10 mouse cellular contexts compared by ENCODE assay signal in genomic region chr3:95312623-95313022, GRCm38 (mm10). TPM values are rescaled to one million over a fixed set of nuclear protein-coding genes. Genes with fewer than 3 reads are reported as not detected.
DNase-seq lines count a peak whose midpoint lies in the region; ATAC-seq lines count a peak whose summit lies in the region.
"Had no signal": no experiment of that assay in that cellular context is flagged by ENCODE, and none has a peak within 500 bp of the region (broad histone marks: within the 10 kb centered on the region; RNA-seq: fewer than 3 reads in every experiment).

No protein-coding gene starts in this region.

- no peaks in the 10 kb centered on the region for H3K9me3 ChIP-seq in limb, embryonic 13.5 days
- H3K9me3 ChIP-seq in limb, embryonic 10.5 days (replicated peaks), result no peaks in the 10 kb centered on the region

- H3K4me1 ChIP-seq in limb, embryonic 13.5 days, result peaks cover 18% of the 10 kb centered on the region
- peaks cover 22% of the 10 kb centered on the region for H3K4me1 ChIP-seq in limb, embryonic 10.5 days

- 0 out of 2 replicates have a peak overlapping the region, but pooled peaks have one; percentile 1 for H3K9ac ChIP-seq in limb, embryonic 13.5 days

- H3K27ac ChIP-seq in limb, embryonic 13.5 days, result no peak overlapping the region
- H3K27ac ChIP-seq in limb, embryonic 10.5 days, result no peak overlapping the region

- no peaks in the 10 kb centered on the region for H3K27me3 ChIP-seq in limb, embryonic 13.5 days
- no peaks in the 10 kb centered on the region for H3K27me3 ChIP-seq in limb, embryonic 10.5 days (ENCODE audit: low read depth, poor library complexity, severe bottlenecking)

- WGBS in limb, embryonic 13.5 days, result 79% methylated on average over 6 of the region's 6 CpGs
- WGBS in limb, embryonic 10.5 days, result 80% methylated on average over 6 of the region's 6 CpGs

- no peak for ATAC-seq in limb, embryonic 13.5 days (ENCODE audit: low FRiP score, low read depth)
- ATAC-seq in neutrophil, adult 5-6 weeks (ENCODE audit: extremely low read depth, insufficient number of reproducible peaks, low FRiP score, poor library complexity, severe bottlenecking), result peak; percentile 51; the same call in 1 of the 2 replicates

- no peak overlapping the region for H3K4me2 ChIP-seq in limb, embryonic 13.5 days (replicated peaks)

- H3K36me3 ChIP-seq in limb, embryonic 13.5 days, result no peaks in the 10 kb centered on the region
- H3K36me3 ChIP-seq in limb, embryonic 10.5 days, result peaks cover 5% of the 10 kb centered on the region; the same call in 1 of the 2 replicates

- no peak for DNase-seq in limb, embryonic 10.5 days (ENCODE audit: low spot score)
- peak; percentile 56 for DNase-seq in NIH3T3 (ENCODE audit: low read depth)
- peak; percentile 6 for DNase-seq in heart, postnatal 4 days
- no peak for DNase-seq in cerebellum, postnatal 4 days (ENCODE audit: low spot score in 2 of 2)
- DNase-seq in testis, postnatal 10 days (ENCODE audit: low spot score), result no peak
- DNase-seq in right cerebral cortex, postnatal 36 days (ENCODE audit: low spot score in 2 of 2), result no peak
- DNase-seq: kidney, postnatal 14 days; thymus, adult 18-20 months had no signal

- no peak overlapping the region for H3K4me3 ChIP-seq in limb, embryonic 13.5 days
- no peak overlapping the region for H3K4me3 ChIP-seq in limb, embryonic 10.5 days

RNA-seq across cellular contexts. Expression of gene Cers2, which starts 2.0 kb away (rescaled TPM):
- 181 and 184 TPM in 2 replicates for polyA plus RNA-seq in limb, embryonic 13.5 days (2015; fragmentation: Nextera tagmentation; extraction: Ambion mirVana)
- 131 and 144 TPM in 2 replicates for polyA plus RNA-seq in limb, embryonic 10.5 days (2016; fragmentation: Nextera tagmentation; extraction: Ambion mirVana)
- 10 to 100 TPM; 67.2 to 69.6 TPM for total RNA-seq in heart, postnatal 4 days (2021)
- total RNA-seq in neutrophil, adult 5-6 weeks (2017), result 162 and 168 TPM in 2 replicates

RNA-seq across cellular contexts. Expression of gene Anxa9, which starts 5.6 kb away (rescaled TPM):
- polyA plus RNA-seq in limb, embryonic 13.5 days (2015; fragmentation: Nextera tagmentation; extraction: Ambion mirVana), result 2.0 and 2.5 TPM in 2 replicates
- 1.2 and 1.6 TPM in 2 replicates for polyA plus RNA-seq in limb, embryonic 10.5 days (2016; fragmentation: Nextera tagmentation; extraction: Ambion mirVana)
- under 1 TPM; 0.14 to 0.24 TPM for total RNA-seq in heart, postnatal 4 days (2021)
- total RNA-seq in neutrophil, adult 5-6 weeks (2017), result 1.5 and 2.3 TPM in 2 replicates

RNA-seq across cellular contexts. Expression of gene Prune1, which starts 30.7 kb away (rescaled TPM):
- 24.2 and 26.9 TPM in 2 replicates for polyA plus RNA-seq in limb, embryonic 13.5 days (2015; fragmentation: Nextera tagmentation; extraction: Ambion mirVana)
- 27.7 and 30.5 TPM in 2 replicates for polyA plus RNA-seq in limb, embryonic 10.5 days (2016; fragmentation: Nextera tagmentation; extraction: Ambion mirVana)
- 10 to 100 TPM; 33.2 to 36.3 TPM for total RNA-seq in heart, postnatal 4 days (2021)
- 12.0 and 13.3 TPM in 2 replicates for total RNA-seq in neutrophil, adult 5-6 weeks (2017)

RNA-seq across cellular contexts. Expression of gene Mindy1, which starts 31.5 kb away (rescaled TPM):
- 38.1 and 41.2 TPM in 2 replicates for polyA plus RNA-seq in limb, embryonic 13.5 days (2015; fragmentation: Nextera tagmentation; extraction: Ambion mirVana)
- polyA plus RNA-seq in limb, embryonic 10.5 days (2016; fragmentation: Nextera tagmentation; extraction: Ambion mirVana), result 25.8 and 33.0 TPM in 2 replicates
- total RNA-seq in heart, postnatal 4 days (2021), result 10 to 100 TPM; 23.1 to 28.0 TPM
- 107 and 116 TPM in 2 replicates for total RNA-seq in neutrophil, adult 5-6 weeks (2017)

RNA-seq across cellular contexts. Expression of gene Setdb1, which starts 44.4 kb away (rescaled TPM):
- polyA plus RNA-seq in limb, embryonic 13.5 days (2015; fragmentation: Nextera tagmentation; extraction: Ambion mirVana), result 47.2 and 53.0 TPM in 2 replicates
- 57.1 and 62.9 TPM in 2 replicates for polyA plus RNA-seq in limb, embryonic 10.5 days (2016; fragmentation: Nextera tagmentation; extraction: Ambion mirVana)
- 10 to 100 TPM; 18.3 to 19.2 TPM for total RNA-seq in heart, postnatal 4 days (2021)
- 30.6 and 39.3 TPM in 2 replicates for total RNA-seq in neutrophil, adult 5-6 weeks (2017)

Comparison
In these comparisons a context has a peak if more than half of its experiments do, and no peak if none do; other contexts are left out.
1. DNase-seq: peak in NIH3T3 (single experiment) and heart, postnatal 4 days (single experiment); none in limb, embryonic 10.5 days (single experiment), cerebellum, postnatal 4 days (0 of 2), testis, postnatal 10 days (single experiment) and right cerebral cortex, postnatal 36 days (0 of 2).